Mouse (Mus musculus): ENCODE results near the gene Polr2m. TPM values are rescaled to one million over a fixed set of nuclear protein-coding genes. Genes with fewer than 3 reads are reported as not detected.

Polr2m gene
- polyA plus RNA-seq (2016; fragmentation: Nextera tagmentation; extraction: Ambion mirVana), result 570 and 573 TPM in 2 replicates

DNA sequence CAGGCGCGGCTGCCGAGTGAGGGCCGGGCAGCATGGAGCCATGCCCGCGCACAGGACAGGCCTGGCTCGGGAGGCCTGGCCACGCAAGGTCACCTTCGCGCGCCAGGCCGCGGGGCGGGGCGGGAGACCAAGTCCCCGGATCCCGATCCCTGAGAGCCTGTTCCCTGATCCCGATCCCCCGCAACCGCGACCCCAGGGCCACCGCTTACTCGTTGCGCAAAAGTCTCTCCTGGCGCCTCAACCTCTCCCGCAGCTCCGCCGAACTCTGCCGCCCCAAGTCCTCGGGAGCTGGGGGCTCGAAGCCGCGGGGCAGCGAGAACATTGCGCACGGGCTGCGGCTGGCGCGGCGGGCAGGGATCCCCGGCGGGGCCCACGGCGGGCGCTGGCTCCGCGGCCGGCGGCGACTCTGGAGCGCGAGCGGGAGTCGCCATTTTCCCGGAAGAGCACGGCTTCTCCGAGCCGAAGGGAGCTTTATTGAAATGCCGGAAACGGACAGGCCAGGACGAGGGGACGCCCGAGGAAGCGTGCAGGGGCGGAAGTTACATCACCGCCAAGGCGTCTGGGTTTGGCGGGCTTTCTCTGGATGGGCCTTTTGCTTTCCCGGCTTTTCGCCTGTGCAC, at the start of gene Polr2m:
Gene Polr2m (minus strand): TSS at position 461 of the 620 bp plus-strand sequence.
- Histone ChIP-seq H3K27ac (peak within 1 kb of the TSS; percentile 100), H3K9me3 (no peaks in the 10 kb centered on the region), H3K36me3 (replicated peaks) (peaks cover 35% of the 10 kb centered on the region), H3K4me3 (peak within 1 kb of the TSS; percentile 98), H3K27me3 (ENCODE audit: poor library complexity, severe bottlenecking) (peaks cover 13% of the 10 kb centered on the region; the same call in 1 of the 2 replicates), H3K4me1 (peaks cover 31% of the 10 kb centered on the region)
- WGBS, result under 1% methylated on average over 70 of the region's 70 CpGs
- peak; percentile 93 for DNase-seq (ENCODE audit: extremely low spot score, low spot score)

GRCm38 (mm10) chr9:71535036-71535435, 49.3 kb upstream of the Polr2m start:
- no peak overlapping the region for H3K27ac ChIP-seq
- no peak for DNase-seq (ENCODE audit: extremely low spot score, low spot score)
- no peak overlapping the region for H3K4me3 ChIP-seq
- no peaks in the 10 kb centered on the region for H3K4me1 ChIP-seq
- H3K27me3 ChIP-seq (ENCODE audit: poor library complexity, severe bottlenecking), result no peaks in the 10 kb centered on the region
- WGBS, result 83% methylated on average over 2 of the region's 2 CpGs
- no peaks in the 10 kb centered on the region for H3K36me3 ChIP-seq (replicated peaks)
- H3K9me3 ChIP-seq, result no peaks in the 10 kb centered on the region

DNA sequence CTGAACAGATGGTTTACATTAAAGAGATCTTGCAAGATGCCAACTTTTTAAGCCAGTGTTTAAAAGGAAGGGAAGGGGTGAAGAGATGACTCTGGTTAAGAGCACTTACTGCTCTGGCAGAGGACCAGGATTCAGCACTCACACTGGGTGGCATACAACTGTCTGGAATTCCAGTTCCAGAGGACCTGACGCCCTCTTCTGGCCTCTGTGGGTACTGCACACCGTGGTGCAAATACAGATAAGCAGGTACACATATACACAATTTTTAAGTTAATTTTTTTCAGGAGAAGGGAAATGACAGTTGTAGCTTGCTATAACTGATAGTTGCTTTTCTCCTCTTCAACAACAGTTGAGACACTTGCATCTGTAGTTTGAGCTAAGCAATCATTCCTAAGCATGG, 44.2 kb upstream of the Polr2m start:
- DNase-seq (ENCODE audit: extremely low spot score, low spot score), result no peak
- Histone ChIP-seq H3K4me3 (no peak overlapping the region), H3K27me3 (ENCODE audit: poor library complexity, severe bottlenecking) (no peaks in the 10 kb centered on the region), H3K9me3 (no peaks in the 10 kb centered on the region), H3K36me3 (replicated peaks) (no peaks in the 10 kb centered on the region), H3K27ac (no peak overlapping the region), H3K4me1 (no peaks in the 10 kb centered on the region)
- 50% methylated on average over 2 of the region's 2 CpGs for WGBS

DNA sequence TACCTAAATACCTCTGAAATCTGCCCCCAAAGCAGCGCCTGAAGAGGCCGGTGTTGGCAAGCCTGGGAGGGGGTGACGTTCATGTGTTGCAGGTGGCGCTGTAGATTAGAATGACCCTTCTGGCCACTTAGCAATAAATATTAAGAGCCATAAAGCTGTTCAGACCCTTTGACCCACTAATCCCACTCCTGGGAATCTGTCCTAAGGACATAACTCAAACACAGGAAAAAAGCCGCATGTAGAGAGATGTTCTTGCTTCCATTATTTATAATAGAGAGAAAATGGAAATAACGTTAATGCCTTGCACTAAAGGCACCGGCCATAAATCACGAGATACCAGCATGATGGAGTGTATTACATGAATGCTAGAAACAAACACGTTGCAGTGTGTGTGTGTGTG, 41.7 kb upstream of the Polr2m start:
- no peak overlapping the region for H3K4me3 ChIP-seq
- H3K4me1 ChIP-seq, result no peaks in the 10 kb centered on the region
- 84% methylated on average over 9 of the region's 9 CpGs for WGBS
- H3K36me3 ChIP-seq (replicated peaks), result no peaks in the 10 kb centered on the region
- no peaks in the 10 kb centered on the region for H3K9me3 ChIP-seq
- H3K27me3 ChIP-seq (ENCODE audit: poor library complexity, severe bottlenecking), result no peaks in the 10 kb centered on the region
- DNase-seq (ENCODE audit: extremely low spot score, low spot score), result no peak
- no peak overlapping the region for H3K27ac ChIP-seq

DNA sequence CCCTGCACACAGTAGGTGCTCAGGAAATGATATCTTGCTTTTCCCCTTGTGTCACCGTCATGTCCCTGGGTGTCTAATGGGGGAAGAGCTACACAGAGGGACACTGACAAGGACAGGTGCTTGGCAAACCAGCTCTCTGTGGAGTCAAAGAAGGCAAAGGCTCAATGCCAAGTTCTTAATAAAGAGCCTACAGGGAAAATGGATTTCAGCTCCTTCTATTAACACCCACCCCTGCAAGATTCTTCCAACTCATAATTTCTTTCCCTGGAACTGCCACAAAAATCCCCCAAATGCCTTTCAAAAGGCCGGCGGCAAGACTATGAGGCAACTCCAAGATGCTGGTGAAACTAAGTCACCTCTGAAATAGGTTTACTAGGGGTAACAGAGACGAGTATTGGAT, 38.2 kb upstream of the Polr2m start:
- WGBS, result 89% methylated on average over 4 of the region's 4 CpGs
- Histone ChIP-seq H3K27ac (no peak overlapping the region), H3K9me3 (no peaks in the 10 kb centered on the region), H3K27me3 (ENCODE audit: poor library complexity, severe bottlenecking) (no peaks in the 10 kb centered on the region), H3K36me3 (replicated peaks) (no peaks in the 10 kb centered on the region), H3K4me3 (no peak overlapping the region), H3K4me1 (no peaks in the 10 kb centered on the region)
- no peak for DNase-seq (ENCODE audit: extremely low spot score, low spot score)

- Histone ChIP-seq H3K36me3 (replicated peaks) (no peaks in the 10 kb centered on the region), H3K9me3 (no peaks in the 10 kb centered on the region), H3K4me1 (no peaks in the 10 kb centered on the region), H3K4me3 (no peak overlapping the region), H3K27me3 (ENCODE audit: poor library complexity, severe bottlenecking) (no peaks in the 10 kb centered on the region), H3K27ac (no peak overlapping the region)
- DNase-seq (ENCODE audit: extremely low spot score, low spot score), result no peak
- 83% methylated on average over 3 of the region's 3 CpGs for whole genome bisulfite sequencing
Measured at GRCm38 (mm10) chr9:71519836-71520235, 34.1 kb upstream of the Polr2m start.

- no peak overlapping the region for H3K27ac ChIP-seq
- no peaks in the 10 kb centered on the region for H3K36me3 ChIP-seq (replicated peaks)
- WGBS, result 88% methylated on average over 4 of the region's 4 CpGs
- H3K9me3 ChIP-seq, result no peaks in the 10 kb centered on the region
- H3K4me1 ChIP-seq, result no peaks in the 10 kb centered on the region
- no peak overlapping the region for H3K4me3 ChIP-seq
- no peak for DNase-seq (ENCODE audit: extremely low spot score, low spot score)
- no peaks in the 10 kb centered on the region for H3K27me3 ChIP-seq (ENCODE audit: poor library complexity, severe bottlenecking)
Measured at GRCm38 (mm10) chr9:71517487-71517886, 31.8 kb upstream of the Polr2m start.

DNA sequence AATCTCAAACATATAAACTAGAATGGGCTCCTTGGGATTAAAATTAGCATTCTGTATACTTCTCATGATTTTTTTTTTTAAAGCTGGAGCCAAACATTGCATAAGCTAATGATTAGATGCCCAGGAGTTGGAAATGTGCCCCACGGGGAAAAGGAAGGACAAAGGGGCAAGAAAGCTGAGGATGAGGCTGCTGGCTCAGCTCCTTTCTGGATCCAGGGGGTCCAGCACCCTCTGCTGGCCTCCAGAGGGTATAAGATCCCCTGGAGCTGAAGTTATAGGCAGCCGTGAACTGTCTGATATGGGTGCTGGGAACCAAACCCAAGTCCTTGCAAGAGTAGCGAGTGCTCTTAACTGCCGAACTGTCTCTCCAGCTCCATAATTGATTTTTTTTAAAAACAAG, 30.1 kb upstream of the Polr2m start:
- Histone ChIP-seq H3K27me3 (ENCODE audit: poor library complexity, severe bottlenecking) (no peaks in the 10 kb centered on the region), H3K4me1 (no peaks in the 10 kb centered on the region), H3K27ac (no peak overlapping the region), H3K36me3 (replicated peaks) (no peaks in the 10 kb centered on the region), H3K4me3 (no peak overlapping the region), H3K9me3 (no peaks in the 10 kb centered on the region)
- 90% methylated on average over 4 of the region's 4 CpGs for WGBS
- no peak for DNase-seq (ENCODE audit: extremely low spot score, low spot score)

GRCm38 (mm10) chr9:71513566-71513965, 27.8 kb upstream of the Polr2m start:
- no peaks in the 10 kb centered on the region for H3K36me3 ChIP-seq (replicated peaks)
- no peak for DNase-seq (ENCODE audit: extremely low spot score, low spot score)
- H3K4me3 ChIP-seq, result no peak overlapping the region
- no peaks in the 10 kb centered on the region for H3K9me3 ChIP-seq
- no peak overlapping the region for H3K27ac ChIP-seq
- WGBS, result 89% methylated on average over 4 of the region's 4 CpGs
- no peaks in the 10 kb centered on the region for H3K4me1 ChIP-seq
- H3K27me3 ChIP-seq (ENCODE audit: poor library complexity, severe bottlenecking), result no peaks in the 10 kb centered on the region

GRCm38 (mm10) chr9:71512899-71513298, 27.2 kb upstream of the Polr2m start:
- H3K9me3 ChIP-seq, result no peaks in the 10 kb centered on the region
- no peaks in the 10 kb centered on the region for H3K4me1 ChIP-seq
- H3K27me3 ChIP-seq (ENCODE audit: poor library complexity, severe bottlenecking), result no peaks in the 10 kb centered on the region
- H3K27ac ChIP-seq, result no peak overlapping the region
- H3K4me3 ChIP-seq, result no peak overlapping the region
- no peaks in the 10 kb centered on the region for H3K36me3 ChIP-seq (replicated peaks)
- DNase-seq (ENCODE audit: extremely low spot score, low spot score), result no peak
- WGBS, result 89% methylated on average over 10 of the region's 10 CpGs

- H3K36me3 ChIP-seq (replicated peaks), result no peaks in the 10 kb centered on the region
- H3K27ac ChIP-seq, result no peak overlapping the region
- peaks cover 11% of the 10 kb centered on the region for H3K4me1 ChIP-seq
- DNase-seq (ENCODE audit: extremely low spot score, low spot score), result no peak
- no peak overlapping the region for H3K4me3 ChIP-seq
- H3K9me3 ChIP-seq, result no peaks in the 10 kb centered on the region
- no peaks in the 10 kb centered on the region for H3K27me3 ChIP-seq (ENCODE audit: poor library complexity, severe bottlenecking)
- WGBS, result 77% methylated on average over 10 of the region's 10 CpGs
Measured at GRCm38 (mm10) chr9:71498391-71499182, 12.9 kb upstream of the Polr2m start.

- H3K9me3 ChIP-seq, result no peaks in the 10 kb centered on the region
- H3K27me3 ChIP-seq (ENCODE audit: poor library complexity, severe bottlenecking), result no peaks in the 10 kb centered on the region
- H3K4me3 ChIP-seq, result no peak overlapping the region
- no peak overlapping the region for H3K27ac ChIP-seq
- H3K4me1 ChIP-seq, result peaks cover 15% of the 10 kb centered on the region
- WGBS, result 48% methylated on average over 2 of the region's 2 CpGs
- DNase-seq (ENCODE audit: extremely low spot score, low spot score), result no peak
- no peaks in the 10 kb centered on the region for H3K36me3 ChIP-seq (replicated peaks)
Measured at GRCm38 (mm10) chr9:71496637-71497036, 10.9 kb upstream of the Polr2m start.

DNA sequence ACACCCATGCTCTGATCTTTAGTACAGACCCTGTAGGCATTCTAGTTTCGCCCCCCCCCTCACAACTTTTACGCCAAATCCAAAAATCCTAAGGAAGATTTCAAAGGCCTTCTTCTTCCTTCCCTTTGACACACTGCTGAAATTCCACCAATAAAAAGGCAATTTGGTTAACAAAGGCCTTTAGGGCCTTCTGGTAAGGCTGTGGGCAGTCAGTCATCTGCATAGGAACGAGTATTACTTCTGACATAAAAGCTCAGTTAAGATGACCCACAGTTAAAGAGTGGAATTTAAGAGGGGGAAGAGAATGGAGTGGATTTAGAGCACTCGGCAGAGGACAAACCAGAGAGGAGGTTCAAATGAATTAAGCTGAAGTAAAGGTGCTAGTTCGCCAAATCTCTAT, 8.0 kb upstream of the Polr2m start:
- 67% methylated on average over 5 of the region's 5 CpGs for WGBS
- Histone ChIP-seq H3K4me3 (no peak overlapping the region), H3K27me3 (ENCODE audit: poor library complexity, severe bottlenecking) (no peaks in the 10 kb centered on the region), H3K4me1 (peaks cover 27% of the 10 kb centered on the region), H3K36me3 (replicated peaks) (no peaks in the 10 kb centered on the region), H3K9me3 (no peaks in the 10 kb centered on the region), H3K27ac (0 out of 2 replicates have a peak overlapping the region, but pooled peaks have one; percentile 60)
- no peak for DNase-seq (ENCODE audit: extremely low spot score, low spot score)
